Mouse (Mus musculus) liver, adult 10 weeks (tissue): Measurements from ENCODE around the gene Zfp612. TPM values are rescaled to one million over a fixed set of nuclear protein-coding genes. Genes with fewer than 3 reads are reported as not detected.

Source experiments
- polyA plus RNA-seq: library from polyadenylated mRNA; stranded (reverse); fragments of 350-450 nt; fragmentation: Illumina TruSeq; extraction: RNeasy Lipid Tissue Mini Kit (QIAGEN cat#74804); gene quantifications from one replicate; pipeline ENCODE4 v1.2.3, GENCODE M21; 2014; ENCODE audit warnings: low read depth, low replicate concordance

The Zfp612 gene
- 6.2 TPM for polyA plus RNA-seq

GRCm38 (mm10) chr8:110079282-110080221, at the start of gene Zfp612:
TSS of gene Zfp612 (plus strand) at chr8:110079746.

DNA sequence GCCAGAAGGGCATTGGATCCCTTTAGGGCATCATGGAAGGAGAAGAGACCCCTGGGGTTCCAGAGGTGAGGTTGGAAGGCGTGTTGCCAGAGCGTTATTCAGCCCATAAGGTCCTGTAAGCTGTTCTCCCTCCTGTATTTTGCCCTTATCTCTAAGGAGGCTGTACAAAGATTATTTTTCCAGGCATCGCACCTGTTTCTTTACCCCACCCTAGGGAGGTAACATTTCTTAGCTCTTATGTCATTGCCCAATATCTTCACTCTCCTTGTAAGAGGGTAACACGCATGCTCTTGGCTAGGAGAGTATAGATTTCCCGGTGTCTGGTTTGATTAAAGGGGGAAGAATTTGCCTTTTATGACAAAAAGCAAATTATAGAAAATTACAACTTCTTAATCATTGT, 39.9 kb upstream of the Zfp612 start, which contains the start of gene Chst4:
Gene Chst4, minus strand, starts transcription at position 82 of the 400 bp plus-strand sequence.

GRCm38 (mm10) chr8:110100907-110101306, 21.4 kb downstream of the Zfp612 start, which contains the start of gene Gm21964:
TSS of gene Gm21964 (plus strand) at chr8:110101207.

GRCm38 (mm10) chr8:110102653-110103052, 23.1 kb downstream of the Zfp612 start, which contains the start of gene Gm17720:
TSS of gene Gm17720 (minus strand) at chr8:110102753.

Other genes with a start within 250 kb of the Zfp612 start
- 1.1 TPM for gene Phlpp2, start 211.2 kb upstream of the Zfp612 start, polyA plus RNA-seq
- 0.34 TPM for gene Marveld3, start 117.5 kb upstream of the Zfp612 start, polyA plus RNA-seq
- gene Tat, start 89.3 kb upstream of the Zfp612 start, polyA plus RNA-seq = 541 TPM
- gene Chst4, start 40.0 kb upstream of the Zfp612 start, polyA plus RNA-seq = 0.32 TPM
- gene Gm21964, start 21.5 kb downstream of the Zfp612 start, polyA plus RNA-seq = not detected
- not detected for gene Gm17720, start 23.0 kb downstream of the Zfp612 start, polyA plus RNA-seq
- not detected for gene Calb2, start 88.5 kb downstream of the Zfp612 start, polyA plus RNA-seq
- gene Cmtr2, start 135.9 kb downstream of the Zfp612 start, polyA plus RNA-seq = 1.9 TPM
- not detected for gene Hydin, start 187.2 kb downstream of the Zfp612 start, polyA plus RNA-seq